Mouse (Mus musculus) G1E (cell line): ENCODE data around the gene Calm5. TPM values are rescaled to one million over a fixed set of nuclear protein-coding genes. Genes with fewer than 3 reads are reported as not detected.

Experiments
- ATAC-seq: 2 replicates; pipeline ENCODE4 v1.8.0; 2016; ENCODE audit warnings: mild to moderate bottlenecking; ENCODE audit not compliant: insufficient number of reproducible peaks, poor library complexity, low FRiP score, severe bottlenecking; ENCODE audit errors: extremely low read depth
- DNase-seq: peaks from one replicate; pipeline ENCODE4 v3.0.0; 2012; ENCODE audit warnings: low spot score
- H3K27me3 ChIP-seq: 2 replicates; pipeline ENCODE4 v1.6.1; 2012; ENCODE audit warnings: mild to moderate bottlenecking, low read length, inconsistent platforms; ENCODE audit not compliant: insufficient read depth
- H3K36me3 ChIP-seq: replicated peaks from 2 replicates; pipeline ENCODE3; 2012; ENCODE audit warnings: mild to moderate bottlenecking, inconsistent platforms
- H3K4me1 ChIP-seq: 2 replicates; pipeline ENCODE4 v1.6.1; 2012; ENCODE audit warnings: low read depth, low read length, inconsistent platforms, mixed read lengths; ENCODE audit not compliant: insufficient read depth
- H3K4me3 ChIP-seq: 2 replicates; pipeline ENCODE4 v1.5.1; 2012; ENCODE audit warnings: low read depth, mild to moderate bottlenecking, inconsistent platforms, low read length, moderate library complexity, mixed read lengths
- H3K9me3 ChIP-seq: replicated peaks from 2 replicates; pipeline ENCODE4 v1.6.1; 2012; ENCODE audit warnings: inconsistent platforms
- CTCF ChIP-seq: IDR thresholded peaks from 2 replicates; pipeline ENCODE4 v1.5.1; 2012; ENCODE audit warnings: low read depth, low read length, inconsistent platforms, mixed read lengths
- GATA1 ChIP-seq: IDR thresholded peaks from 2 replicates; pipeline ENCODE4 v1.6.1; 2012; ENCODE audit warnings: borderline replicate concordance, low read length, inconsistent platforms, mixed read lengths
- GATA2 ChIP-seq: IDR thresholded peaks from 2 replicates; pipeline ENCODE4 v1.6.1; 2012; ENCODE audit warnings: low read depth, low read length, inconsistent platforms, borderline replicate concordance
- POLR2AphosphoS5 ChIP-seq: IDR thresholded peaks from 2 replicates; pipeline ENCODE4 v1.6.1; 2012; ENCODE audit warnings: low read depth, low read length, inconsistent platforms; ENCODE audit not compliant: insufficient replicate concordance
- TAL1 ChIP-seq: conservative IDR thresholded peaks from 2 replicates; pipeline ENCODE4 v1.6.1; 2012; ENCODE audit warnings: low read depth, low read length, inconsistent platforms, mixed read lengths
- polyA plus RNA-seq: library from polyadenylated mRNA; stranded (reverse); fragments of >175 nt; gene quantifications from 2 replicates; pipeline ENCODE4 v1.2.3, GENCODE M21; 2012
- total RNA-seq, 2 experiments: library from RNA; stranded (forward) in 1 of 2; stranded (reverse) in 1 of 2; fragments of 200-1000 nt in 1 of 2; fragments of >200 nt in 1 of 2; fragmentation: Nextera tagmentation in 1 of 2; gene quantifications; 2 replicates each; pipeline ENCODE4 v1.2.3; 2014 to 2017

Gene Calm5
- total and polyA plus RNA-seq, 3 experiments: not detected

DNA sequence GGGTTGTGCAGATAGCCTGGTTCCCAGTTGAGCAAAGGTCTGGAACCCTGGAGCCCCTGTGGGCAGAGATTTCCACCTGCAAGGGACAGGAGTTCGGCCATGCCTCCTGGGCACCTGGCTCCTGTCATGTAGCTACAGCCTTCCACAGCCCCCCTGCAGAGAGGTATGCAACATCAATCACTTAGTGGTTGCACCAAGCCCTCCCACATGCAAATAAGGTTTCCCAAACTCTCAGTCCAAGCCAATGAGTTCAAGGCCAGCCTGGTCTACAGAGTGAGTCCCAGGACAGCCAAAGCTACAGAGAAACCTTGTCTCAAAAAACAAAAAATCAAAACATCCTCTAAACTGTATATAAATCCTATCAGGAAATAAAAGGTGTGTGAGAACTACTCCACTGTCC is 3.6 kb upstream of the Calm5 start:
- Histone ChIP-seq H3K36me3 (no peaks in the 10 kb centered on the region), H3K27me3 (0 out of 2 replicates have a peak, but pooled peaks cover 2% of the 10 kb centered on the region), H3K9me3 (no peaks in the 10 kb centered on the region), H3K4me3 (no peak overlapping the region), H3K4me1 (no peaks in the 10 kb centered on the region)
- no peak for ATAC-seq
- TF ChIP-seq GATA2: no peak
- no peak for TF ChIP-seq CTCF
- no peak for DNase-seq

DNA sequence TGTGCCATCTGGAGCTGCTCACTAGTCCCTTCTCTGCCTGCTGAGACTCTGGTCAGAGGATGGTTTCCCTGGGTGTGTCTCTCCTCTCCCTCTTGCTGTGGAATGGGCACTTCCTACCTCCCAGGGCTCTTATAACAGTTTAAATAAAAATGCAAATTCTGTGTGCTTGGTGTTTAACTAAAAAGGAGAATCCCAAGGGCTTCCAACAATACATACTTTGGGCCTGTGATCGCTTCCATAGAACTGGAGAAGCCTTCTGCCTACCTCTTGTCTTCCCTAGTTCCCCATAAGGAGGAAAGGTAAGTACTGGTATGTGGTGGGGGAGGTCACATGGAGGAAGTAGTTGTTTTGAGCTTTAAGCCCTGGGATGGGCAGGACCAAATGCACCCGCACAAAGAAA is 883 bp downstream of the Calm5 start:
- no peak for TF ChIP-seq TAL1
- no peak for TF ChIP-seq POLR2AphosphoS5
- no peak for TF ChIP-seq GATA2
- no peak for TF ChIP-seq CTCF
- TF ChIP-seq GATA1: no peak
- Histone ChIP-seq H3K4me3 (no peak overlapping the region), H3K4me1 (no peaks in the 10 kb centered on the region), H3K36me3 (no peaks in the 10 kb centered on the region), H3K9me3 (no peaks in the 10 kb centered on the region), H3K27me3 (peaks cover 2% of the 10 kb centered on the region; the same call in 1 of the 2 replicates)
- ATAC-seq: no peak
- no peak for DNase-seq

DNA sequence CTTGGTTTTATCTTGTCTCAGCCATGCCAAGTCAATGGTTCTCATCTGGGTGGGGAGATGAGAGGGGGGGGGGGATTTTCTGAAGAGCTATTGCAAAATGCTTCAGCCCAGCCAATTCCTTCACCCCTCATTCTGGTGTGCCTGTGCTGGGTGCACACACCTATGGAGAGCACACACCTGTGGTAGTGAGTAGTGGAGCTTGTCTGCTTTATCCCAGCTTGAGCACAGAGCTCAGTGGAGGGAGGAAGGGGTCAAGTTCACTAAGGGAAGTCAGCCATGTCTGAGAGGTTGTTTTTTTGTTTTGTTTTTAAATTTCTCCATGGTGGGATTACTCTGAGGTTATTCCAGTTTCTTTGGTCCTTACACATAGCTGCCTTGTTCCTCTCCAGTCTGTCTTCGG is 2.3 kb downstream of the Calm5 start:
- peaks cover 3% of the 10 kb centered on the region; the same call in 1 of the 2 replicates for H3K27me3 ChIP-seq
- H3K4me1 ChIP-seq: no peaks in the 10 kb centered on the region
- no peaks in the 10 kb centered on the region for H3K9me3 ChIP-seq
- TF ChIP-seq GATA2: no peak
- no peak for TF ChIP-seq GATA1
- TF ChIP-seq TAL1: no peak
- TF ChIP-seq POLR2AphosphoS5: no peak
- no peak for TF ChIP-seq CTCF
- H3K36me3 ChIP-seq: no peaks in the 10 kb centered on the region
- H3K4me3 ChIP-seq: no peak overlapping the region
- no peak for DNase-seq
- no peak for ATAC-seq

DNA sequence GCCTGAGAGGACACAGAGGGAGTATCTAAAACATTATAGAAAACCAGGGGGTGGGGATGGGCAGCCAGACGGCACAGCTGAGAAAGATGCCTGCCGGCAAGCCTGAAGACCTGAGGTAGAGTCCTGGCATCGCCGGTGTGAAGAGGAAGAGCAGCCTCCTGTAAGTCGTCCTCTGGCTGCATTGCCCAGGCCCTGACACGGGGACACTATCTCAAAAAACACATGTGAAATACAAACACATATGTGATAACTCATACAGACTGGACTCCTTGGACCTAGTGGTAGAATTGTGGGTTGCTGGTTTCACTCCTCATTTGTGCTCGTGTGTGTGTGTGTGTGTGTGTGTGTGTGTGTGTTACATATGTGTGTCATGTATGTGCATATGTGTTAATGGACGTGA is 7.3 kb downstream of the Calm5 start:
- H3K27me3 ChIP-seq: peaks cover 3% of the 10 kb centered on the region
- ATAC-seq: no peak

DNA sequence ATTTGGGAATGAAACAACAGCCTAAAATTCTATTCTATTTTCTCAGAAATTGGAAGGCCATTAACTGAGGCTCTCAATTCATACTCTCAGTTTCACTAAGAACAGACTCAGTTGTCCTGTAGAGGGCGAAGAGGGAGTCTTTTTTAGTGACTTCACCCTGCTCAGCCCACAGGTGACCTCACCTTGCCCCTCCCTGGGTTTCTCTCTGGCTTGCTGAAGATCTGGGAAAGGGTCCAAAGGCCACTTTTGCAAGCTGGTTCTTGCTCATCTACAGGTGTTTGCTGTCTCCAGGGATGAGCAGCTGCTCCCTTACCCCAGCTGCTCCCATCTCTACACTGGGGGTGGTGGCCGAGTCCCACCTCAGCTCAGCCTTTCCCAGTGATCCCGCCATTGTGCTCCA is 8.4 kb downstream of the Calm5 start:
- H3K4me1 ChIP-seq: no peaks in the 10 kb centered on the region
- no peak for TF ChIP-seq CTCF
- TF ChIP-seq GATA2: no peak
- TF ChIP-seq TAL1: no peak
- TF ChIP-seq POLR2AphosphoS5: no peak
- TF ChIP-seq GATA1: no peak
- ATAC-seq: no peak

More for the DNA sequence above, 7.3 kb downstream of the Calm5 start:
- no peaks in the 10 kb centered on the region for H3K4me1 ChIP-seq
- no peaks in the 10 kb centered on the region for H3K36me3 ChIP-seq
- TF ChIP-seq POLR2AphosphoS5 (no peak), GATA1 (no peak), GATA2 (no peak), CTCF (no peak), TAL1 (no peak)
- H3K9me3 ChIP-seq: no peaks in the 10 kb centered on the region
- no peak overlapping the region for H3K4me3 ChIP-seq
- no peak for DNase-seq

DNA sequence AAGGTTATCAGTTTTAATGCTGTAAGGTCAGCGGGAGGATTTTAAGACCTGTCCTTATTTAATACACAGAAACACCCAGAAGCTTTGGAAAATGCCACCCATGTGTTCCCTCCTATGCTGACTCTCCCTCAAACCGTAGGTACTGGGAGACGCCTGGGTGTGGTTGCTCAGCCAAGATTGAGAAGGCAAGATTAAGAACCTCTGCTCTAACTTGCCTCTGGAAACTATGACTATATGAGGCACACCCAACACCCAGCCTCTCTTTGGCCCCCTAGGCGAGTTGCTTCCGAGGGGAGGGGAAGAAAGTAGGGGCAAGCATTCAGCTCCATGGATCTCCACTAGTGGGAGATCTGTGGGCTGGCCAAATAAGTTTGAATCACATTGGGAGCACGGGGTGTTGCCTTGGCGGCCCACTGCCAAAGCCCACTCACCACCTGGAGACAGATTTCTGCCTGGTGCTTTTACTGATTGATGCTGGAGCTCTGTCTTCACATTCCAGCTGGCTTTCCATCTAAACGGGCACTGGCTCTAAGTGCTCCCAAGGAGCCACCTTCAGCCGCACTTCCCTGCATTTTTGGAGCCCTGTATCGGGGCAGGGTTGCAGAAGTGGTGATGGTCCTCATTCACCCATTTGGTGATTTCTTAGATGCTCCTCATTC is 9.1 kb downstream of the Calm5 start:
- Histone ChIP-seq H3K9me3 (no peaks in the 10 kb centered on the region), H3K4me3 (no peak overlapping the region), H3K4me1 (no peaks in the 10 kb centered on the region), H3K27me3 (peaks cover 3% of the 10 kb centered on the region), H3K36me3 (no peaks in the 10 kb centered on the region)
- no peak for ATAC-seq
- DNase-seq: no peak
- TF ChIP-seq POLR2AphosphoS5 (no peak), TAL1 (no peak), CTCF (no peak), GATA1 (no peak), GATA2 (no peak)

More for the DNA sequence above, 8.4 kb downstream of the Calm5 start:
- Histone ChIP-seq H3K4me3 (no peak overlapping the region), H3K9me3 (no peaks in the 10 kb centered on the region), H3K27me3 (peaks cover 3% of the 10 kb centered on the region), H3K36me3 (no peaks in the 10 kb centered on the region)
- no peak for DNase-seq
